Mouse (Mus musculus) heart, adult 9 months (tissue): ENCODE data around the gene Ghrhr.

Source experiments
- DNase-seq, 2 experiments: peaks; one replicate each; pipeline ENCODE4 v3.0.0; 2022; ENCODE audit warnings: low spot score in 2 of 2

Ghrhr gene

DNA sequence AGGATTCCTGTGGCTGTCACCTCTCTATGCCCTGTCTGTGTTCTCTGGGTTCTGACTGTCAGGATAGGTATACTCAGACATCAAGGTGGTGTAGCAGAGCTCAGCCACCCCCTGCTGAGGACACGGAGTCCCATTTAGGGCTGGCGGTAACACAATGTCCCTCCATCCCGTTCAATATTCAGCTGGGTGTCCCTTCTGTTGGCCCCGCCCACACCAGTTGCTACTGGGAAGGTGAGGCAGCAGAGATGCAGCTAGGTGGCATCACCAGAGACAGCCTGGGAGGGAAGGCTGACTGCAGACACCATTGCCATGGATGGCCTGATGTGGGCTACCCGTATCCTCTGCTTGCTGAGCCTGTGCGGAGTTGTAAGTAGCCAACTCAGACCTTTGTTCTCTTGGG is at the start of gene Ghrhr:
TSS of gene Ghrhr (plus strand) at position 220 of the 400 bp plus-strand sequence.
- no peak for DNase-seq

DNA sequence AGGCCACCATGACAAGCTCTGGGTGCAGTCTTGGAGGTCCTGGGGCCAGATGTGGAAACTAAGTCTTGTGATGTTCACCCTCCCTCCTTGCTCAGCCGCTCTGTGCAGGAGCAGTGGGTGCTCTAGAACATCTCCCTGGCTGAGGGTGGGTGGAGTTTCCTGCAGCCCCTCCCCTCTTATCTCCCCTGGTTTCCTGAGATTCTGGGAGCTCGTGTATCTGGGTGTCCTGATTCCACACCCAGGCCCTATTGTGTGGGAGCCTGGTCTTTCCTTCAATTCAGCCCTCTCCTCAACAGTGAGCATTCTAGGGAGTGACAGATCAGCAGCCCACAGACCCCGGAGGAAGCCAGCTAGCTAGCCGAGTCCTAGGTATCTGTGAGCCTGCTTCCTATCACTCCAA is 49.8 kb upstream of the Ghrhr start:
- DNase-seq: peak; percentile 70 to 87

DNA sequence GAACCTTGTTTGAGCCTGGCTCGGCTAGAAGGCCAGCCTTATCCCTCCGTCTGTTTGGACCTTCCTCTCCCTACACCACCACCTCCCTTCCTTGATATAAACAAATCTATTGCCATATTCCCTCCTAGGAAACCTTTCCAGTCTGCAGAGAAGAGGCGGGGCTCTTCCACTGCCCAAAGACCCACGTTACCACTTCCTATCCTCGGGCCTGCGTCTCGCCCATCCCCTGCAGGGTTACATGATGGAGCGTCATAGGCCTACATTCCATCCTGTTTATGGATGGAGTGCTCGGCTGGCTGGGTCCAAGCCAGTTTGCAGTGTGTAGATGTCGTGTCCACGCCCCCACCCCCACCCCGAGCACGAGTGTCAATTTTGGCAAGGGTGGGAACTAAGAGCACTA is 48.8 kb upstream of the Ghrhr start:
- DNase-seq: no peak

DNA sequence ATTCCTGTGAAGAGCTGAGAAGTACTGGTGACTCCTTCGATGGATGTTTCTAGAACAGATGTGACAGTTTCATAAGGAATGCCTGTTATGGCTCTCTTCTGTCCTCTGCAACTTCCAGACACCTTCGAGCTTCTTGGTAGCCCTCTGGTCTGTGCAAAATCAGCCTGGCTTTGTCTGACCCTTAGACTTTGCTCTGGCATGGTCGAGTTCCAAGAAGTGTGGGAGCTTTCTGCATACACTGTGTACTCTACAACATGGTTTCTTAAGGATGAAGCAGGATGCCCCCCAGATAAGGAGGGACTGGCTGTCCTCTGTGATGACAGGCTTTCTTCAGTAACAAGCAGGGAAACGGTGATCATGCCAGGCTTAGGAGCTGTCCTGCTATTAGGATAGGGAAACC is 47.9 kb upstream of the Ghrhr start:
- DNase-seq: no peak

DNA sequence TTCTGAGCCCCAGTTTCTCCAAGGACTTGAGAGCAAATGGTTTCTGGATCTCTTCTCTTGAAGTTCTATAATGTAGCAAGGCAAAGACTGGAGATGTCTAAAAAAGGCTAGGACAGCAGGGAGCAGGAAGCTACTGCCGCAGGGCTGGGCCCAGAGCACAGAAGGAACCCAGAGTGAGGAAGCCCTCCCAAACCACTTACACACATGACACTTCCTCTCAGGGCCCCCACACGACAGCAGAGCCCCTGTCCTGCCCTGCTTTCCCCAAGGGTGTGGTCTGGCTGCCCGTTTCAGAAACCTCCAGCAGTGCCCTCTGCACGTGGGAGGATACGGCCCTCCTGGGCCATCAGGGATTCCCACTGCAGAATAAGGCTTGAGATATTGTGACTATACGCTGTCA is 44.8 kb upstream of the Ghrhr start:
- DNase-seq: peak in 1 of 2 experiments; percentile 73

DNA sequence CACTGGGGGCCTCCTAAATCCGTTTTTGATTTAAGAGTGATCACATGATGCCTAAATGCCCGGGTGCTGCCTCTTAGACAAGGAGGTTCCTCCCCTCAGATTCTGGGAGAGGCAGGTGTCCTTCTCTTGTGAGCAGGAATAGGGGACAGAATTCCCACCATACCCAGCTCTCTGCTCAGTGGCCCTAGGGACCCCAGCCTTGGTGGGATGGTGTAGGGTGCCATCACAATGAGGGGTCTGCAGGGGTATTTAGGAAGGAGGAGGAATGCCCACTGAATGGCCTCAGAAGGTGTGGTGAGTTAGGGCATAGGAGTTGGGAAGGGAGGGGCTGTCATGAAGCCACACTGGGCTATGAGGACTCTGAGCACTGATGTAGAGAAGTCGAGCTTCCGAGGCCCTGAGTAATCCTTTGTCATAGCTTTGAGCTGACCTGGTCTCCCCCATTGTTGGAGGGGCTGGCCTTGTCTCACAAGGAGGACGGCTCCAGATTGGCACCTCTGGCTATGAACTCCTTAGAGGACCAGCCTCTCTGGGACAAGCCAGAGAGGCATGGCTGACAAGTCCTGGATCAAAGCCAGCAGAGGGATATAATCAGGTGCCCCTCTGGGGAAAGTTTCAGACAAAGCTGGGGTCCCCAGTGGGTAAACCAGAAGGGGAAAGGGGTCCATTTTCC is 43.9 kb upstream of the Ghrhr start:
- no peak for DNase-seq

DNA sequence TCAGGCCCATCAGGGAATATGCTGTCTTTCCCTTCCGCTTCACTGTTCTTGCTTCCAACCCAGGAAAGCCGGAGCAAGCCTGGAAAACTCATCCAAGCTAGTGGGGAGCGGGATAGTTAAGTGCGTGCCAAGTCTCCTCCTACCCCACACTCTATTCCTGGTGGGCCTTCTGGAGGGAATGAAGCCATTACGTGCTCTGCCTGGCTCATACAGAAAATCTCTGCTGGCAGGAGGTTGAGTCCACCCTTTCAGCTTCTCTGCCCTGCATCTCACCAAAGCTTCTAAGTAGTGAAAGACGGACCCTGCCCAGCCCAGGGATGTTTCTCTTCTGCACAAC is 43.4 kb upstream of the Ghrhr start:
- DNase-seq: no peak

DNA sequence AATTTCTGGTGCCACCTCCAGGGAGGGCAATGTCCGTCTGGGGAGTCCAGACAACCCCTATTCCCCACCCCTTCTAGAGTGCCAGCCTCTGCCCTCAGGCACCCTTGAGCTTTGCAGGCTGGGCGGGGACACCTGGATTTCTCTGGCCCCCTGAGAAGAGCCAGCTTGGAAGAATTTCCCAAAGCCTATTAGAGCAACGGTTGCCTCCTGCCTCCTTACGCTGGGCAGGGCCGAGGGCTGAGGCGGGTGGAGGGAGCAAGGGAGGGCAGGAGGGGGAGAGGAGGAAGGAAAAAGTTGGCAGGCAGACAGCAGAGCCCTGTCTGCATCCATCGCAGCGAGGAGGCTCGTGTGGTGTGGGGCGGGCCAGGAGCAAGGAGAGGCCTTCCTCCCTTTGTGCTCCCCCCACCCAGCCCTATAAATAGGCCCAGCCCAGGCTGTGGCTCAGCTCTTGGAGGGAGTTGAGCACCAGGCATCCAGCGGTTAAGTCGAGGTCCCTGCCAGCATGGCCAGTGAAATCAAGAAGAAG is 40.0 kb upstream of the Ghrhr start, which contains the start of gene Aqp1:
TSS of gene Aqp1 (plus strand) at position 444 of the 526 bp plus-strand sequence.
- peak; percentile 79 to 86 for DNase-seq

DNA sequence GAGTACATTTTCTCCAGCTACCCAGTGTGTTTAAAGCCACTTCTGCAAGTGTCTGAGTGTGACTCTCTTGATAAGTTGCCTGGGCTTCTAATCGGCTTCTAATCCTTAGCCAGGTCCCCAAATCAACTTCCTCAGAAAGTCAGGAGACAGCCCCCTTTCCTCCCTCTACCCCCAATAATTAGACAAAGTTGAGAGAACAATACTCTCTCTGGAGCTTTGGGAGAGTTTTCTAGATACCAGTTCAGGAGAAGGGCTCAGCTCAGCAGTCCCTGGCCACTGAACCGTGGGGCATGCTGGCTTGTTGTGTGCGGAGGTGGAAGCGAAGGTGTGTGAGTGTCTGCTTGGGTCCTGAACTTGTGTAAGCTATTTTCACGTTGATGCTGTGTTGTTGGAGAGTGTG is 38.9 kb upstream of the Ghrhr start:
- peak in 1 of 2 experiments; percentile 4 for DNase-seq

DNA sequence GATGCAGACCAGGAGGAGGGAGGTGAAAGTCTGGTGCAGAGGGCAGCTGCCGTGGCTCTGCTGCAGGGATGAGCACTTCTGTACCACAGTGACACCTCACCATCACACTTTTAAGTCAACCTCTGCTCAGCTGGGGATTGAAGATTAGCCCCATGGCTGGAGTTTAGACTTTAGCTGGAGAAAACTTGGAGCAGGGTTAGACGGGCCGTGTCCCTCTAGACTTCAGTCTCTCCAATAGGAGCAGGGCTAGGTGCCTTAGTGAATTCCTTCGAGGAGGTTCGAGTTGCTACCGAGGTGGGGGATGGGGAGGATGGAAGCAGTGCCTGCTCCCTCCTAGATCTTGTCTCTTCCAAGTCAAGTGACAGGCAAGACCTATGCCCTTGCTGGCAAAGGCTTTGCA is 38.0 kb upstream of the Ghrhr start:
- peak in 1 of 2 experiments; percentile 28 for DNase-seq

DNA sequence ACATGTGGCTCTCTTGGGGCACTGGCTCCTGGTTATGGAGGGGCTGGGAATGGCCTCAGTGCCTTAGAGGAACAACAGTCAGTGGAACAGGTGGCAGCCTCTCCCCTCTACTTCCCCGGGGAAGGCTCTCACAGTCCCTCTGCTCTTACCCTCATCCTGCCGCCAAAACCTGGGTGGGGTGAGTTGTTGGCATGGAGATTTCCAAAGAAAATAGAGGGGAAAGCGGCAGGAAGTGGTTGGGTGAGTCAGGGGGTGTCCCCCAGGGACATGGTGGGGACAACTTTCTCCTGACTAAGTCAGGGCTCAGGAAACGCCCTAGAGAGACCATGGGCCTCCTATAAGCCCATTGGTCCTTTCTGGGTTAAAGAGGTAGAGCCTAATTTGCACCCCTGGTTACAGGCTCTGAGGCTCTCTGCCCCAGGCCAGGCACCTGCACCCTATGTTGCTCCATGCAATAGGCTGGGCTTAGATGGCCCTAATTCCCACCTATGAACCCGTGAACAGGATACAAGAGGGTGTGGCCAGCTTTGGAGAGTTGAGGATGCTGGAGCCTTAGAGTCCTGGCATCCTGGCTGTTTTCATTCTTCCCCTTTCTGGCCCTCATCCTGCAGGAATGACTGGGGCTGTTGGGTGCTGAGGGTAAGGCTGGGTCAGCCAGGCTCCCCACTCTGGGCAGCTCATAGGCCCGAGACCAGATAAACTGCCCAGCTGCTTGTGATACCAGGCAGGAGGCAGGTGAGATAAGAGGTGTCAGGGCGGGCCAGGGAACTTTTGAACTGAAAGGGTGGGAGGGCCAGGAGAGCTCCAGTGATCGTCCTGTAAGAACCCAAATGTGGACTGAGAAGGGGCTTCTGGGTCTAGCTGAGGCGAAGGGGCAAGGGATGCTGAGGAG is 36.9 kb upstream of the Ghrhr start:
- DNase-seq: peak in 1 of 2 experiments; percentile 46

DNA sequence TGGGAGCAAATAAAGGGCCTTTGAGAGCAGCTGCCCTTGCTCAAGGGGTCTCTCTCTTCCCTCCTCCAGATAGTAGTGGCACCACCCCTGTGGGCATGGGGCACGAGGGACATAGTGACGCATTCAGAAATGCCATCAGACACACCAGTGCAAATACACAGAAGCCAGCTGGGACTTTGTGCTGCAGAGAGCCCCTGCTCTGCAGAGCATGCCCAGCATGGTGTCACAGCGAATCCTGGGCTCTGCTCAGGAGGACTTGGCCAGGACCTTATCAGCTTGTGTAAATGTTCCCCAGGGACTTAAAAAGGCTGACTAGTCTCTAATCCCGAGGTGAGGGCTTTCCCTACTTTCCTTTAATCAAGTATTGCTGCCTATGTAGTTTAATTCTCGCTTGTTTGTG is 34.4 kb upstream of the Ghrhr start:
- peak in 1 of 2 experiments; percentile 3 for DNase-seq

DNA sequence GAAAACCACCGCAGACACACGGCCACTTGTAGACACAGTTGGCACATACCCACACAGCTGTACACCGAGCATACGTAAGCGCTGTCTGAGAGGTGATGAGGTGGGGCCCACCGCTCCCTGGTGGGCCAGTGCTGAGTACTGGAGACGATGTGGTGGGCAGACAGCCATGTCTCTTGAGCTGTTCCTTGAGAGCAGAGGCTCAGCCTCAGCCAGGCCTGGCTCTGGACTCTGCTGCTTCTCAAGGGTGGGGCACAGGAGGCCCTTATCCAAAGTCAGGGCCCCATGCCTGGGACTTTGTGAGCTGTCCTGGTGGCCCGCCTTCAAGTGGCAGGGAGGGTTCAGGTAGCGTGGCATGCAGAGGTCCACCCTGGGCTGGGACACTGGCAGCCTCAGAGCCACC is 33.8 kb upstream of the Ghrhr start:
- DNase-seq: peak in 1 of 2 experiments; percentile 22

DNA sequence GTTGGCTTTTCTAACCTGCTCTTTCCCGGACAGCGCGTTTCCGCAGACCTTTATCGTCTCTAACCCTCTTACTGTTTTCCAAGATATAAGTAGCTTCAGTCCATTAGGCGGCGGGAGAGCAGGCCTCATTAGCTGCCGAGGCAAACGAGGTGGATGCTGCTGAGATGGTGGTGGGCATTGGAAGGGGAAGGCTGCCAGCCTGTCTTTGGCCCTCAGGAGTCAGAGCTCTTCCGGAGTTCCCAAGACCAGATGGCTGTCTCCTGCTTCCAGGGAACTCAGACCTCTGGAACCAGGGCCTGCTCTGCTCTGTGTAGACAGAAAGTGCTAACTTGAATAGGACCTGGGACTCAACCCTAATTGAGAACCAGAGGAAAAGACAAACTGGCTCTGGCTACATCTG is 32.6 kb upstream of the Ghrhr start:
- no peak for DNase-seq

DNA sequence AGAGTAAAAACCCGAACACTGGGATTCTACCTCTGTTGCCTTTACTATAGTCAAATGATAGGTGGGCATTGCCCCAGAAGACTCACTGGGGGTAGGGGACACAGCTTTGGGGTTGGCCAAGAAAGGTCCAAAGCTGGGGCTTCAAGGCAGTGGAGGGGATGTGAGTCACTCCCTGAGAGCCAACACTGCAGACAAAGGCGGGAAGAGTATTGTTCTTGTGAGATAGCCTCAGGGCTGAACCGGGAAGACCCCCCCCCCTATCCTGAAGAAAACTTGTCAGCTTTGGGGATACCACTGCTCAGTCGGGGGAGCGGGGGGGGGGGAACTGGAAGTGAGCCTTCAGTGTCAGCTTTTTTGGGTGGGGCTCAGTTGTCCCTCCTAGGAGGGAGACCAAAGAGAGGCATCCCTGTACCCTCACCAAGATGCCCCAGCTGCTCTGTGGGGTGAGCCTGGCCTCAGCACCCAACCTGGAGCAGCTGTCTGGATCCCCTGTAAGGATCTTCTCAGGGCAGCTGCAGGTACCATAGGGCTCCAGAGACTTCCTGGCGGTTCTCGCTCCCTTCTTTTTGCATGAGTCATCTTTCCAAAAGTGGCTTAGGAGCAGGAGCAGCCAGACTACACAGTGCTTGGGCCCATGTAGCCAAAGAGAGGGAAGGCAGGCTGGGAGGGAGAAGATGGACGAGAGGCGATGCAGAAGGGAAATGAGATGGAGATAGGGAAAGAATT is 31.6 kb upstream of the Ghrhr start:
- no peak for DNase-seq

DNA sequence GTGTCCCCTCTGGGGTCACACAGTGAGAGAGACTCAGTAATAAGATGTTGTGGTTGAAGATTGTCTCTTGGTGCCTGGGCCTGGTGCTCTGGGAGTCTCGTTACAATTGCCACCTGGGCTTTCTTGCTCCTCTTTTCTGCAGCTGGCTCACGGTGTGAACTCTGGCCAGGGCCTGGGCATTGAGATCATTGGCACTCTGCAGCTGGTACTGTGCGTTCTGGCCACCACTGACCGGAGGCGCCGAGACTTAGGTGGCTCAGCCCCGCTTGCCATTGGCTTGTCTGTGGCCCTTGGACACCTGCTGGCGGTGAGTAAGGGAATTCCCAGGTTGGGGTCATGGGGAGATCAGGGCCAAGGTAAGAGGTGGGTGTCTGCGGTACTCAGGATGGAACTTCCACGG is 30.8 kb upstream of the Ghrhr start:
- DNase-seq: no peak

DNA sequence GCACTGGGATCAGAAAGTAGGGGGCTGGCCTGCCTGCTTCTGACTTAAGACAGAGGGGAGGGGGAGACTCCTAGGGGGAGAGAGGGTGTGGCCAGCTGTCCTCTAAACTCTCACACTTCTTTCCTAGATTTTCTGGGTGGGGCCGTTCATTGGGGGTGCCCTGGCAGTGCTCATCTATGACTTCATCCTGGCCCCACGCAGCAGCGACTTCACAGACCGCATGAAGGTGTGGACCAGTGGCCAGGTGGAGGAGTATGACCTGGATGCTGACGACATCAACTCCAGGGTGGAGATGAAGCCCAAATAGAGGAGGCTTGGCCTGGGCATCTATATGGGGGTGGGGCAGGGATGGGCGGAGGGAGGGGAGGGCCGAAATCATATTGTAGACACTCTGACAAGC is 29.6 kb upstream of the Ghrhr start:
- no peak for DNase-seq

DNA sequence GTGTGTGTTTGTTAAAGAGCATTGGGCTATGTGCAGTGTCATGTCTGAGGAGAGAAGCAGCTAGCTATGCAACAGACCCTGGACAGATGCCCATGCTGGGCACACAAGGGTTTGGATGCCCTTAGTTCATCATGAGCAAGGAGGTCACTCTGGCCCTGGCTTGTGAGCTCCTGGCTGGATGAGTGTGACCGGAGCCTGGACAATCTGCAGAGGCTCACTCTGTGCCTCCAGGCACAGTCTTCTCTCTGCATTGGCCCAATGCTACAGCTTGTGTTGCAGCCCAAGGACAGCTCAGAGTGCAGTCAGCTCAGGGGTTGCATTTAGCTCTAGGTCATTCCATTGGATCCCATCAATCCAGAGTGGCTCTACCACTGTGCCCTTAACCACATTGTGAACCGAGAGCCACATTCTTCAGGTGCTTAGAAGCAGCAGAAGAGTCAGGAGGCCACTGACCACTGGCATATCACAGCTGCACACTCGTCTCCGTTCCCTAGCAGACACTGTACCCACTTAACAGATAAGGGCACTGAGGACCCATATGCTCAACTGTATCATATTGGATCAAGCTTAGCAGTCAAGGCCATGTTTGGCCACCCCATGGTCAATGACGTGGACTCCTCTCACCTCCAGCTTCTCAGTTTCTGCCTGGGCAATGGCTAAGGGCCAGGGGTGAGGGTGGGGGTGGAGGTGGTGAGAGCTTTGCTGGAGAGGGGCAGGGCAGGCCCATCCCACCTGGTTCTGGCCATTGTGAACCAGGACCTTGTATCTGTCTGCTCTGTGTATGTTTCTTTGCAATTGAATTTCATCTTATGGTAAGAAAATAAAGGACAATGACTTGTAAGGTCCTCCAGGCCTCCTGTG is 28.2 kb upstream of the Ghrhr start:
- DNase-seq: no peak

DNA sequence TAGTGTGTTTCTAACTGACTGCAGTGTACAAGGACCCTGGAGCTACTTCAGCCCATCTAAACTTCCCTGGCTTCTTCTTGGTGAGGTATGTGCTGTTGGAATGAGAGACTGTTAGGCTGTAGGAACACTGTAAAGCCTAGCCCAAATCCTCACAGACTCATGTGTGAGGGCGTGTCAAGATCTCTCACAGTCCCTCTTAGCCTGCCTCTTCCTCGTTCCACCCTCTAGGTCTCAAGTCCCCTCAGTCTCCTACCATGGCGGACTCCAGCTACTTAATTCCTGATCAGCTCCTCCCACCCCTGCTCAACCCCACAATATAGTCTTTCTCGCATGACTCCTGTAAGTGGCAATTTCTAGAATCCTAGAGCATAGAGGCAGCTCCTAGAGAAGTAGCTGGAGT is 26.9 kb upstream of the Ghrhr start:
- no peak for DNase-seq

DNA sequence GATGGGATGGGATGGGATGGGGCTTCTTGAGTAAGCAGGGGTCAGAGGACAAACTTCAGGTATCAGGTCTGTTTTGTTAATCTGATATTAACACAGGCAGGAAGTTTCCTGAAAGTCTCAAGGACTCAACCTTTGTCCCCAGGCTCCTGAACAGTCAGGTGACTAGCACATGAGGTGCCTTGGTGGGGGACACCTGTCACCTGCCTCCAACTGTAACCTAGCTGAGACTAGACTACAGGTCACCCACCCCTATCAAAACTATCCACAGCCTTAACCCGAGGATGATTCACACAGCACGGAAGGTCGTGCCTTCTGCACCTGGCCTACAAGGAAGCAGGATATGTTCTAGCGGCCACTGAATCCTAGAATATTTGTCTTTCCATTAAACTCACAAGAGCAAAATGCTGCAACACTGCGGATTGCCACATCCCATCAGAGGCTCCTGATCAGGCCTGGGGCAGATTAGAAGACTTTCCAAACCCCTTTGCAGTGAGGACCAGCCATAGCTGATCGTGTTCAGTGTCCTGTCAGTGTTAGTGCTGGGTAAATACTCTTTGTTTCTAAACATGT is 25.6 kb upstream of the Ghrhr start:
- no peak for DNase-seq

DNA sequence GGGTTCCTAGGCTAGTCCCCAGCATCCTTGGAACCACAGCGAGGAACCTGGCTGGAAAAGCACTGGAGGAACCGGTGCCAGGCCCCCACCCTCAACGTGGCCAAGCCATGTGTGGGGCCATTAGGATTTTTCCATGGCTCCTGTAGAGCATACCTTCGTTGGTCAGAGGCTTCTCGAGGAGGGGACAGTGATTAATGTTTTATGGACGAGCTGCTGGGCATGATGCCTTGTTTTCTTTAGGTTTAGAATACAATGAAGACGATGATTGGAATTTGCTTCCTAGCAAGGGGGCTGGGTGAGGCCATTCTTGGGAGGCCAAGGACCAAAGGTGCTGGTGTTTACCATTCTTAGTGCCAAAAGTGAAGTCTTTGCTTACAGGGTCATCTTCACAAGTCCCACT is 24.4 kb upstream of the Ghrhr start:
- DNase-seq: no peak
